Mouse (Mus musculus) telencephalon, adult 2 months (tissue): ENCODE data around the gene Sdr39u1.

Experiments
- DNase-seq: peaks from one replicate; pipeline ENCODE4 v3.0.0-alpha.2; 2011; ENCODE audit warnings: low read depth, low spot score

Gene Sdr39u1

GRCm38 (mm10) chr14:55854406-55855100 is 45.5 kb downstream of the Sdr39u1 start:
- DNase-seq: no peak

- no peak for DNase-seq
These were observed 46.3 kb downstream of the Sdr39u1 start, which contains the start of gene Nynrin for GRCm38 (mm10) chr14:55853621-55854285. TSS of gene Nynrin (plus strand) at chr14:55854010.

DNA sequence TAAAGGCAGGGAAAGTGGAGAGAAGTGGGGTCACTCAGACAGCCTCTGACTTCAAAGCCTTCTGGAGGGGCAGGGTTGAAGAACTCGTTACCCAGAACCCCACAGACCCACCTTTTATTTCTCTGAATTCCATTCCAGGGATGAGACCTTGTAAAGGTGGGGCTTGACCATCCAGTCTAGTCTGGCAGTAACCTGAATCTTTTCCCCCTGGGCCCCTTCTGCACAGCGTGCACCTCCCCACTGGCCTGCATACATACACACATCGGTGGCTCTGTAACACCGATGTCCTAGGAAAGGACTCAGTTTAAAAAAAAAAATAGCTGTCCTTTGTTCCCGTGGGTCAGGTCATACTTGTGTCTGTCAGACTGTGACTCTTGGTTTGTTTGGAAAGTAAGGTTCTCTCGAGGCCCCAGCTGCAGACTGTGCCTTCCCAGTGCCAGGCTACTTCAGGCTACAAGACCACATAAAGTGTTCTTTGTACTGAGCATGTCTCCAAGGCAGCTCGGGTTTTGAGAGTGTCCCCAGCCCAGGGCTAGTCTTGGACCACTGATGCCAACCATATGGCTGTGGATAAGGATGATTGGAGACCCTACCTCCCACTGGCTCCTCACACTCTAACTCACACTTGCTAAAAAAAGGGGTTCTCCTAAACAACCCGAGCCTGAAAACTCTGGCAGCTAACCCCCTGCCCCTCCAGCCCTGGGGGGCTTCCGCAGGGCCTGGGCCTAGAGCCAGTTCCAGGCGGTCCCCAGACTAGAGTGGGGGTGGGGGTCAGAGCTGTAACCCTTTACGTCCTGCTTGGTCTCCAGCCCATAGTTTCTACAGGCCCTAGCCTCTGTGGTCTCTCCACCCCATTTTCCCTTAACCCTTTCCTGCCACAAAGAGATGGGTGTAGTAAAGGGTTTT is 47.2 kb downstream of the Sdr39u1 start:
- no peak for DNase-seq

GRCm38 (mm10) chr14:55850885-55851284 is 49.2 kb downstream of the Sdr39u1 start:
- no peak for DNase-seq
